Mouse (Mus musculus) embryonic fibroblast, embryonic 13.5 days (primary cell): ENCODE results near the gene Arsk.

Experiments
- CTCF ChIP-seq: IDR thresholded peaks from 2 replicates; pipeline ENCODE4 v1.5.1; 2011; ENCODE audit warnings: mild to moderate bottlenecking, control low read depth, low read length, moderate library complexity, borderline replicate concordance; ENCODE audit not compliant: insufficient read depth
- POLR2A ChIP-seq: IDR thresholded peaks from 2 replicates; pipeline ENCODE4 v1.6.1; 2011; ENCODE audit warnings: low read depth, mild to moderate bottlenecking, control low read depth, low read length, moderate library complexity

DNA sequence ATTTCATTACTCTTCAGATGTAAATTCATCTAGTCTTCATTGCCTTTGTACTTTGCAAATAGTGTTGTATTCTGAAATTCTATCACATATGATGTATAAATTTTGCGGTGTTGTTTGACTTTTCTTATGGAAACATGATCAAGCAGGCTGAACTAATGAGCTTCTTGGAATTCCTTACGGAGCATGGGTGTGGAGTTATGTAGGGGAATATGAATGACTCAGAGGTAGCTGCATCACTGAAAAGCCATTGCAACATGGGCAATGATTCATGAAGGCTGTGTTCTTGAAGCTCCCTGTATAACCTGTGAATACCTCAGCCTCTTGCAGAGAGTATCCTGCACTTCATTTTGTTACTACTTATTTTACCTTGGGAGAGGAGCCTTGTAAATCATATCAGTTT is 3.5 kb upstream of the Arsk start:
- TF ChIP-seq CTCF = no peak
- no peak for TF ChIP-seq POLR2A
